Mouse (Mus musculus): ENCODE data around the gene Asap3.

The Asap3 gene

GRCm38 (mm10) chr4:136181367-136181766 lies 24.8 kb upstream of the Asap3 start:
- no peak for DNase-seq (ENCODE audit: low spot score)

- DNase-seq (ENCODE audit: low spot score) = no peak
These were observed 20.8 kb upstream of the Asap3 start for GRCm38 (mm10) chr4:136185375-136185774.

- DNase-seq (ENCODE audit: low spot score) = no peak
These were observed 19.9 kb upstream of the Asap3 start for GRCm38 (mm10) chr4:136186315-136186714.

DNA sequence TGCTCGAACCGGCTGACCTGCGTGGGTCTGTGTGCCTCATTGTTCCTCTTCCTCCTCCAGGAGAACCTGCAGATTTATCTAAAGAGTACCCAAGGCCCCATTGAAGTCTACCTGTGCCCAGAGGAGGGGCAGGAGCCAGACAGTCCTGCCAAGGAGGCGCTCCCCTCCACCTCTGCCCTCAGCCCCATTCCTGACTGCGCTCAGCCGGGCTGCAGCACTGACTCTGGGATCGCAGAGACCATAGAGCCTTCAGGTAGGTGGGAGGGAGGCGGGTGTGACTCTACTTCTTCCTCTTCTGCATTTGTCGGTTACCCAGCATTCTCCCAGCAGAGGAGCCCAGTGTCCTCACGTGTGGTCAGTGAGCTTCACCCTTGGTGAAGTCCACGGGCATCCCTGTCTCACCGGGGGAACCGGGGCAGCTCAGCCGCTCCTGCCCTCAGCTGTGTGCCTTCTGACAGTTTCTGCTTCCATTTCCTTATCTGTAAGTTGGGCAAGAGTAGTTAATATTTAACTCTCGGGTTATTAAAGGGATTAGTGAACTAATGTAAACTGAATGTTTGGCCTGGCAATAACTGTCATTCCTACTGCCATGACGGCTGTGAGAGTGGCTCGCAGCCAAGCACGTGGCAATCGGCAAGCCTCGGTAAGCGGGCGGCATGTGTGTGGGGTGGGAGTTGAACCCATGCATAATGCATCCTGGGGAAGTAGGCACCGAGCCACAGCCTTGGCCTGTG lies 19.3 kb upstream of the Asap3 start:
- no peak for DNase-seq (ENCODE audit: low spot score)

GRCm38 (mm10) chr4:136188973-136189737 lies 17.0 kb upstream of the Asap3 start:
- no peak for DNase-seq (ENCODE audit: low spot score)

- DNase-seq (ENCODE audit: low spot score) = peak; percentile 79
These were observed 16.3 kb upstream of the Asap3 start for GRCm38 (mm10) chr4:136189912-136190311.

DNA sequence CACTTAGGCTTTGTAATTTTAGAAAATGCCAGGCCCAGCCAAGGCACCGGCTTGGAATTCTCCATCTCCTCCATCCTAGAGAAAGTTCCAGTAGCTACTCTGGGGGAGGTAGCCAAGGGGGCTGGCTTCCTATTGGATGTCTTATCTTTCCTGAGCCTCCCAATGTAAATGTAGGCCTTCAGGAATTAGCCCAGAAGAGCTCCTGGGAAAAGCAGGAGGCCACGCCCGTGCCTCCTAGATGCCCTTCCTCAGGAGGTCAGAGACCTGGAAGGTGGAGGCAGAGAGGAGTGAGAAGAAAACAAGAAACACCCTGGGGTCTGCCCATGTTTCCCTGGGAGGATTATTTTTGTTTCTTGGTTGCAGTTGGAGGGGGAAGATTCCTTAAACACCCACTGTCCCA lies 12.6 kb upstream of the Asap3 start:
- DNase-seq (ENCODE audit: low spot score) = no peak

DNA sequence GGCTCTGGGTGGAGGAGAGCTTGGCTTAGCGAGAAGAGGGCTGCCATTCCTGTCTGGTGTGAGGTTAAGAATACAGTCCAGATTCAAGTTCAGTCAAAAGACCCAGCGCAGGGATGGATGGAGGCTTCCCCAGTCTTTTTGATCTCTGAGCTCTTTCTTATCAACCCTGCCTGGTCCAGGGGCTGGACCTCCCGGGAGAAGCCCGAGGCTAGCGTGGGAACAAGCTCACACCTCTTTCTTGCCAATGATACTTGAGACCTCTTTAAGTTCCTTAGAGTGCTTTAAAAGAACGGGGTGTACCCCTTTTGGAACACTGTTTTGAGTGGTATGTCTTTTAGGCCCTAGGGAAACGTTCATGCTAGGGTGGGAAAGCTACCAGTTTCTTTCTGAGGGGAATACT lies 11.1 kb upstream of the Asap3 start:
- no peak for DNase-seq (ENCODE audit: low spot score)

GRCm38 (mm10) chr4:136195629-136196028 lies 10.5 kb upstream of the Asap3 start:
- DNase-seq (ENCODE audit: low spot score) = no peak

DNA sequence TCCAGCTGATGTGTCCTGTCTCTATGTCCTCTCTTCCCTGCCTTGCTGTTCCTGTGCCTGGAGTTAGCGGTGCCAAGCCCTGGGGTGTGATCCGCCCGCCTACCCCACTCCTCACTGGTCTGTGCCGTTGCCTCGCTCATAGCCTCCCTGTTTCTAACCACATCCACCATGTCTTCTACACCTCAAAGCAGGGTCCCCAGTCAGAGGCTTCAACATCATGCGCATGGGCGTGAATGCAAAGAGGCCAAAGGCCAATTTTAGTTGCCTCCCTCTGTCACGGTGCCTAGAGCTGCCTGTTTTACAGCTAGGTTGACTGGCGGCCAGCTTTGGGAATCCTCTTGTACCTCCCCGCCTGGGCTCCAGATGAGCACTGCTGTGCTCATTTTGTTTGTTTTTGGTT lies 10.0 kb upstream of the Asap3 start:
- no peak for DNase-seq (ENCODE audit: low spot score)

DNA sequence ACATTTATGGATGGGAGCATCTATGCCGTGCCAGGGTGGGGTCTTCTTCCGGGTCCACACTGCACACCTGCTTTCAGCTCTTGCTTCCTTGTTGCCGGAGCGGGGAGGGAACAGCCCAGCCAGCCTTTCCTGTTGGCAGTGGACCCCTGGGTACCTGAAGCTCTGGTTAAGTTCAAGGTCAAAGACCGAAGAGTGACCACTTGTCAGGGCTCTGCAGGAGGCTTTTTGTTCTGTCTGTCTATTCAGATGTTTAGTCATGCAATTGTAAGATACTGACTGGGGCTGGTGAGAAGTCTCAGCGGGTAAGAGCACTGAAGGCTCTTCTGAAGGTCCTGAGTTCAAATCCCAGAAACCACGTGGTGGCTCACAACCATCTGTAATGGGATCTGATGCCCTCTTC lies 7.3 kb upstream of the Asap3 start:
- no peak for DNase-seq (ENCODE audit: low spot score)

GRCm38 (mm10) chr4:136199562-136200292 lies 6.4 kb upstream of the Asap3 start:
- no peak for DNase-seq (ENCODE audit: low spot score)

DNA sequence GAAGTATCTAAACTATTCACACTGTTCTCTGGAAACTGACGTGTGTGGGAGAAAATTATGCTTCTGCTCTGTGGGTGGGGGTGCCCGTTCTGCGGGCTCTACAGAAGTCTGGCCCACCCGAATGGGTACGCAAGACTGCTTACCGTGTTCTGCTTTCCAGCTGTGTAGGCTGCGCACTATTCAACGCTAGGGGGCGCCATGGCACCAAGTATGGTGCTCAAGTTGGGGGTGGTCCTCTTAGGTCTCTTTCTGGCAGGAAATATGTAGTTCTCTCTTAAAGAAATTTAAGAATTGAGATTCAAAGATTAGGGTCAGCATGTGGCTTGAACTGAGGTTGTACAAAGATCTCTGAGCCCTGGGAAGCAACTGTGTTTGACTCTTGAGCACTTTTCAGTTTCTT lies 3.7 kb upstream of the Asap3 start:
- no peak for DNase-seq (ENCODE audit: low spot score)

- no peak for DNase-seq (ENCODE audit: low spot score)
These were observed 1.4 kb upstream of the Asap3 start for GRCm38 (mm10) chr4:136204775-136205174.

GRCm38 (mm10) chr4:136206943-136207342 lies 778 bp downstream of the Asap3 start:
- DNase-seq (ENCODE audit: low spot score) = no peak

DNA sequence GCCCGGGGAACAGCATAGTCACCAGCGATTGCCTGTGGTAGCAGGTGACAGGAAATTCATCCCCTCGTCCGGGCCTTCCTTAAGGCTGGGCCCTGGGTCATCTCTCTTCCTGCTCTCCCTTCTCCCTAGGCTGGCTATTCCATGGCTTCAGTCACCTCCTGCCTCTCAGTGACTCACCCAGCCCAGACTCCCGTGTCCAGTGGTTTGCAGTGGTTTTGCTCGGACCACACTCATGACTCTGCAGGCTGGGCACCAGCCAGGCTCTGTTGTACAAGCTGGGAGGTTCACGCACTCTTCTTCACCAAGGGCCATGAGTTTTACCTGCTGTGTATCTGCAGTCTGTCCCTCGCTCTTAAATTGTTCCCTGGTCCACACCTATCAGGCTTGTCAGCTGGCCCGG lies 4.8 kb downstream of the Asap3 start:
- DNase-seq (ENCODE audit: low spot score) = no peak

DNA sequence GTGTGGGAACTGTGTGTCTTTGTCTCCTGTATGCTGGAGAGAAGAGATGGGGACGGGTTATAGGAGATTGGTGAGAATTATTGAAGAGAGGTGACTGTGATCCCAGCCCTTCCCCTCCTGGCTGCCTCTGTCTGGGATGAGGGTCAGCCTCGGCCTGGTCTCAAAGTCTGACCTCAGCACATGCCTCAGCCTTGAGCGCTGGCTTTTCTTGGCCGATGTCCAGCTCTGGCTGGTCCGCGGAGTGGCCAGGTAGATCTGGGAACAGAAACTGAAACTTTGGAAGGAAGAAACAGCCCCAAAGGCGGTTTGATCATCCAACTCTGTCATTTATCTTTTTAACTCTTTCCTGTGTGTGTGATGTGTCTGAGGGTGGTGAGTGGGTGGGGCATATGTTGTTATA lies 7.5 kb downstream of the Asap3 start:
- no peak for DNase-seq (ENCODE audit: low spot score)

DNA sequence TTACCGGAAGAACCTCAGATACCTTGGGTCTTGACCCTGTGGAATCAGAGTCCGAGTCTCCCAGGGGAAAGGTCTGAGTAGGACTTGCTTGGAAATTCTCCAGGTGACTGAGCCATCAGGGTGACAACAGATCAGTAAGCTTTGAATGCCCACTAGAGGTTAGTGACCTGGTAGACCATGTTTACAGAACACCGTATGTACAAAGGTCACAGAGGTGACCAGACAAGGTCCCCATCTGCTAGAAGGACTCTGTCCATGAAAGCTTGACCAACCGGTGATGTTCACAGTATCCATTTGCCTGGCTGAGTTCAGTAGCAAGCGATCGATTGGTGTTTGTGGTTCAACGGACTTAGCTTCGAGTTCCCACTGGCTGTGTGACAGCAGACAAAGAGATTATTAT lies 8.7 kb downstream of the Asap3 start:
- no peak for DNase-seq (ENCODE audit: low spot score)

- DNase-seq (ENCODE audit: low spot score) = no peak
These were observed 9.4 kb downstream of the Asap3 start for GRCm38 (mm10) chr4:136215576-136215975.

DNA sequence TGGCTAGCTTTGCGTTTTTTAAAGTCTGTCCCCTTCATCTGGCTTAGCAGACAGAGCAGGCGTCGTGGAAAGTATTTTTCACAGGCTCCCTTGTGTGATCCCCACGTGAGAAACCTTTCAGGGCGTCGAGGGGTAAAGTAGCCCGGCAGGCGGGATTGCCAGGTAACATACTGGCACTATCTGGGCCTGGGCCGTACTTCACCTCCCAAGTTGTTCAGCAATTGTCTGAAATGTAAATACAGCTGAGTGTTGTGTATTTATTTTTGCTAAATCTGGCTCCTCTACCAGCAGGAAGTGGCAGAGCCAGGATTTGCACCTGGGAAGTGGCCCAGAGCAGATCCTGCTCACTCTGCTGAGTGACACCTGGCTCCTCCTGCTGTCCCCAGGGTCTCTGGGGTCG lies 10.9 kb downstream of the Asap3 start:
- DNase-seq (ENCODE audit: low spot score) = no peak

DNA sequence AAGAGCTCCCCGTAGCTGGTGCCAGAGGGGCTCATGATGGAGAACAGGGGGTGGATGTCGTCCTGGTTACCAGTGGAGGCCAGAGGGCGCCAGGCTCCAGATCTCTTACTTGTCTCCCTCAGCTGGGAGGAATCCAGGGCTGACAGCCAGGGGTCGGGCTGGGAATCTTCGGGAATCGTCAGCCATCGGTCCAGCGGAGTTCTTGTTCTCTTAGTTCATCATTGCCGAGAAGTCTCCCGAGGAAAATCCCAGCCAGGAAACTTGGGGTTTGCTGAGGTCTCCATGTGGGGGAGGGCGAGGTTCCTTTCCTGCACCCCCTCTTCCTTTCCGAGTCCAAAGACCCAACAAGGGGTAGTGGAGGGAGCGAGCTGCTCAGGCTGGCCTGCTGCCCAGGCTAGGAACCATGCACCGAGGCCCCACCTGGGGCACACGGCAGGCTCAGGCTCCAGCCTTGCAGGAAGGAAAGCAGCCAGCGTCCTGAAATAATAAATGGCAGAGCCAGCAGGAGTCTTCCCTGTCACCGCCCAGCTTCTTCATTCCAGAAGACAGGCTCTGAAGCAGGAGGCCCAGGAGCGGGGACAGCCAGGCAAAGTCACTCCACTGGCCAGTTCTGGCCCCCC lies 12.5 kb downstream of the Asap3 start:
- DNase-seq (ENCODE audit: low spot score) = no peak

DNA sequence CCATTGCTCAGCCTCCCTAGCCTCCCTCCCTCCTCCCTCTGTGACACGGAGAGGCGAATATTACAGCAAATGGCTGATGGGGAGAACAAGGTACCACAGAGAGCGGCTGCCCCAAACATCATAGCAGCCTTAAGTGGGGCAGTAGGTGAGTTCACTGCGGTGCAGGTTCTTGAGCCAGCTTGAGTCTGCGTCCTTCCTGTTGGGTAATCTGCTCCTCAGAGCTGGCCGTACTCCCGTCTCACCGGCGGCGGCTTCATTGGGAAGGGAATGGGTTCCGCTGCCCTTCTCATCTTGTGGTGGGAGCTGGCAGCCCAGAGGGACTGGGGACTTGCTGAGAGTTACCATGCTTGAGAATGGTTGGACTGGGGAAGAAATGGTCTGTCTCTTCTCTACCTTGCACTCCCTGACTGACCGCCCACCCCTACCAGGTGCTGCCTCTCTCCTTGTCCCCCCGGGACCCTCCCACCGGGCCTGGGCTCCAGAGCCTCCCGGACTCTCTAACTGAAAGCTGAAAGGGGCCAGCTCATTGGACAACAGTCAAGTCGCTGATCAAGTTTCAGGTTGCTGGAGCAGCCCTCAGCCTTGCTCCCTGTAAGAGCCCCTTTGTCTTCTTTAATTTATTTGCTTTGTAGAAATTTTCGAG lies 14.1 kb downstream of the Asap3 start:
- DNase-seq (ENCODE audit: low spot score) = no peak

Measured in spleen, adult 12 weeks (tissue).